In genomic region chr5:139437769-139438168, GRCm38 (mm10) we compare ENCODE assay signal across 16 mouse cellular contexts.
"Had no signal": no experiment of that assay in that cellular context is flagged by ENCODE, and none has a peak within 500 bp of the region (broad histone marks: within the 10 kb centered on the region; RNA-seq: fewer than 3 reads in every experiment).

No protein-coding gene starts in this region.

- DNase-seq: kidney, adult 18-20 months; kidney, postnatal 10 days; kidney, postnatal 4 days; layer of hippocampus, postnatal 36 days; lung, embryonic 14.5 days; lung, postnatal 10 days; lung, postnatal 4 days; right cerebral cortex, adult 18-20 months had no signal

- H3K4me3 ChIP-seq: intestine, embryonic 15.5 days; limb, embryonic 13.5 days; liver, embryonic 15.5 days; megakaryocyte, embryonic 14.5 days; midbrain, embryonic 12.5 days; neural tube, embryonic 15.5 days had no signal

- H3K4me2 ChIP-seq: intestine, embryonic 15.5 days; limb, embryonic 13.5 days; liver, embryonic 15.5 days; lung, embryonic 14.5 days; midbrain, embryonic 12.5 days; neural tube, embryonic 15.5 days had no signal

- H3K27ac ChIP-seq: intestine, embryonic 15.5 days; limb, embryonic 13.5 days; liver, embryonic 15.5 days; neural tube, embryonic 15.5 days; stomach, postnatal 0 days had no signal

- ATAC-seq: intestine, embryonic 15.5 days; midbrain, embryonic 16.5 days had no signal

- H3K27me3 ChIP-seq: intestine, embryonic 15.5 days; limb, embryonic 13.5 days; liver, embryonic 15.5 days; megakaryocyte, embryonic 14.5 days; midbrain, embryonic 12.5 days; neural tube, embryonic 15.5 days had no signal

- H3K36me3 ChIP-seq: intestine, embryonic 15.5 days; liver, embryonic 15.5 days; midbrain, embryonic 12.5 days; neural tube, embryonic 15.5 days had no signal

- H3K9me3 ChIP-seq: intestine, embryonic 15.5 days; limb, embryonic 13.5 days; liver, embryonic 15.5 days; megakaryocyte, embryonic 14.5 days; midbrain, embryonic 12.5 days; neural tube, embryonic 15.5 days had no signal

- H3K9ac ChIP-seq: intestine, embryonic 15.5 days; limb, embryonic 13.5 days; liver, embryonic 15.5 days; lung, embryonic 14.5 days; midbrain, embryonic 12.5 days; neural tube, embryonic 15.5 days had no signal
